Mouse (Mus musculus) lung, embryonic 14.5 days (tissue): Measurements from ENCODE around the gene Hs6st1. TPM values are rescaled to one million over a fixed set of nuclear protein-coding genes. Genes with fewer than 3 reads are reported as not detected.
A peak's percentile ranks its signal among the peaks of the same experiment; 100 is the strongest.

ENCODE experiments used
- ATAC-seq: fragments of 200-750 bp; cut with Nextera tagmentation; 2 replicates; pipeline ENCODE4 v1.8.0; 2017; ENCODE audit warnings: mild to moderate bottlenecking, moderate TSS enrichment, moderate library complexity; ENCODE audit not compliant: insufficient read depth
- DNase-seq: peaks from one replicate; pipeline ENCODE4 v3.0.0-alpha.2; 2015
- H3K27ac ChIP-seq: fragments of 300-500 bp; sonication (generic); 2 replicates; pipeline ENCODE4 v1.5.1; 2014; ENCODE audit warnings: low read depth, mild to moderate bottlenecking, moderate library complexity
- H3K27me3 ChIP-seq: fragments of 300-500 bp; sonication (generic); 2 replicates; pipeline ENCODE4 v1.6.1; 2014; ENCODE audit warnings: low read length, control low read depth; ENCODE audit not compliant: insufficient read depth
- H3K36me3 ChIP-seq: fragments of 300-500 bp; sonication (generic); 2 replicates; pipeline ENCODE4 v1.6.1; 2014; ENCODE audit warnings: control low read depth; ENCODE audit not compliant: insufficient read depth
- H3K4me1 ChIP-seq: fragments of 300-500 bp; sonication (generic); 2 replicates; pipeline ENCODE4 v1.6.1; 2014; ENCODE audit warnings: antibody characterized with exemption, control low read depth; ENCODE audit not compliant: insufficient read depth
- H3K4me2 ChIP-seq: fragments of 300-500 bp; sonication (generic); 2 replicates; pipeline ENCODE4 v1.6.1; 2014; ENCODE audit warnings: mild to moderate bottlenecking
- H3K4me3 ChIP-seq: fragments of 300-500 bp; sonication (generic); 2 replicates; pipeline ENCODE4 v1.5.1; 2014; ENCODE audit warnings: low read depth, low read length
- H3K9ac ChIP-seq: fragments of 300-500 bp; sonication (generic); 2 replicates; pipeline ENCODE4 v1.6.1; 2014
- H3K9me3 ChIP-seq: fragments of 300-500 bp; sonication (generic); 2 replicates; pipeline ENCODE4 v1.6.1; 2016; ENCODE audit warnings: low read depth, low read length, control low read depth
- CTCF ChIP-seq: IDR thresholded peaks from 2 replicates; pipeline ENCODE4 v1.5.1; 2016; ENCODE audit warnings: antibody characterized with exemption, low read depth
- WGBS: fragments of 180-500 bp; shearing (Covaris S2); extraction: QIAGEN DNeasy Blood & Tissue Kit; methylation state at CpG from one replicate; pipeline ENCODE4 v1.1.7; 2014; 5-methylcytosine and 5-hydroxymethylcytosine counted together
- polyA plus RNA-seq: library from polyadenylated mRNA; unstranded; fragments of >200 nt; fragmentation: Nextera tagmentation; extraction: Ambion mirVana; gene quantifications from 2 replicates; pipeline ENCODE4 v1.2.1, GENCODE M21; 2014

Hs6st1 gene
- polyA plus RNA-seq, 1 experiment from 2014 or later: 16.2 TPM

- H3K4me3 ChIP-seq: no peak overlapping the region
- H3K27ac ChIP-seq: 0 out of 2 replicates have a peak overlapping the region, but pooled peaks have one; percentile 11
- ATAC-seq (peak; percentile 53; the same call in 1 of the 2 replicates), DNase-seq (peak; percentile 29)
- H3K9ac ChIP-seq: no peak overlapping the region
- no peak for TF ChIP-seq CTCF
- WGBS: 71% methylated on average over 12 of the region's 12 CpGs
- no peaks in the 10 kb centered on the region for H3K9me3 ChIP-seq
- no peak overlapping the region for H3K4me2 ChIP-seq
- no peaks in the 10 kb centered on the region for H3K27me3 ChIP-seq
- H3K36me3 ChIP-seq: peaks cover 18% of the 10 kb centered on the region
- H3K4me1 ChIP-seq: no peaks in the 10 kb centered on the region
Observed at GRCm38 (mm10) chr1:36095423-36096272, 27.4 kb downstream of the Hs6st1 start.

GRCm38 (mm10) chr1:36098432-36098831, 30.2 kb downstream of the Hs6st1 start:
- Histone ChIP-seq H3K4me3 (no peak overlapping the region), H3K27me3 (no peaks in the 10 kb centered on the region), H3K9me3 (no peaks in the 10 kb centered on the region), H3K4me2 (no peak overlapping the region), H3K9ac (no peak overlapping the region), H3K4me1 (no peaks in the 10 kb centered on the region), H3K36me3 (peaks cover 29% of the 10 kb centered on the region), H3K27ac (no peak overlapping the region)
- ATAC-seq (no peak), DNase-seq (no peak)
- WGBS: 87% methylated on average over 4 of the region's 4 CpGs
- TF ChIP-seq CTCF: no peak

GRCm38 (mm10) chr1:36100371-36100770, 32.2 kb downstream of the Hs6st1 start:
- 71% methylated on average over 3 of the region's 3 CpGs for WGBS

GRCm38 (mm10) chr1:36105917-36106706, 37.9 kb downstream of the Hs6st1 start:
- no peak overlapping the region for H3K4me2 ChIP-seq
- DNase-seq: no peak
- no peak overlapping the region for H3K4me3 ChIP-seq
- H3K27ac ChIP-seq: no peak overlapping the region
- H3K4me1 ChIP-seq: no peaks in the 10 kb centered on the region
- ATAC-seq: no peak
- TF ChIP-seq CTCF: no peak
- H3K36me3 ChIP-seq: peaks cover 45% of the 10 kb centered on the region
- no peak overlapping the region for H3K9ac ChIP-seq
- WGBS: 85% methylated on average over 11 of the region's 11 CpGs
- H3K9me3 ChIP-seq: no peaks in the 10 kb centered on the region
- no peaks in the 10 kb centered on the region for H3K27me3 ChIP-seq

More at GRCm38 (mm10) chr1:36100371-36100770, 32.2 kb downstream of the Hs6st1 start:
- Histone ChIP-seq H3K27me3 (no peaks in the 10 kb centered on the region), H3K4me1 (no peaks in the 10 kb centered on the region), H3K4me2 (no peak overlapping the region), H3K4me3 (no peak overlapping the region), H3K36me3 (peaks cover 37% of the 10 kb centered on the region), H3K9ac (no peak overlapping the region), H3K27ac (no peak overlapping the region), H3K9me3 (no peaks in the 10 kb centered on the region)
- ATAC-seq: no peak
- no peak for DNase-seq
- no peak for TF ChIP-seq CTCF

- H3K4me3 ChIP-seq: no peak overlapping the region
- no peak for ATAC-seq
- H3K9ac ChIP-seq: no peak overlapping the region
- no peaks in the 10 kb centered on the region for H3K27me3 ChIP-seq
- no peak overlapping the region for H3K4me2 ChIP-seq
- no peaks in the 10 kb centered on the region for H3K4me1 ChIP-seq
- no peak for TF ChIP-seq CTCF
- peaks cover 18% of the 10 kb centered on the region for H3K36me3 ChIP-seq
- H3K9me3 ChIP-seq: no peaks in the 10 kb centered on the region
- WGBS: 85% methylated on average over 4 of the region's 4 CpGs
- DNase-seq: no peak
- H3K27ac ChIP-seq: no peak overlapping the region
Observed at GRCm38 (mm10) chr1:36109987-36110386, 41.8 kb downstream of the Hs6st1 start.

- no peak overlapping the region for H3K9ac ChIP-seq
- TF ChIP-seq CTCF: no peak
- ATAC-seq (no peak), DNase-seq (no peak)
- H3K4me1 ChIP-seq: no peaks in the 10 kb centered on the region
- H3K27ac ChIP-seq: no peak overlapping the region
- no peaks in the 10 kb centered on the region for H3K9me3 ChIP-seq
- WGBS: 85% methylated on average over 3 of the region's 3 CpGs
- no peak overlapping the region for H3K4me2 ChIP-seq
- no peaks in the 10 kb centered on the region for H3K27me3 ChIP-seq
- no peak overlapping the region for H3K4me3 ChIP-seq
- no peaks in the 10 kb centered on the region for H3K36me3 ChIP-seq
Observed at GRCm38 (mm10) chr1:36112665-36113064, 44.5 kb downstream of the Hs6st1 start.

GRCm38 (mm10) chr1:36113670-36114069, 45.5 kb downstream of the Hs6st1 start:
- no peak for ATAC-seq

More at GRCm38 (mm10) chr1:36113670-36114069, 45.5 kb downstream of the Hs6st1 start:
- Histone ChIP-seq H3K4me3 (no peak overlapping the region), H3K27me3 (no peaks in the 10 kb centered on the region), H3K36me3 (no peaks in the 10 kb centered on the region), H3K4me1 (no peaks in the 10 kb centered on the region), H3K4me2 (no peak overlapping the region), H3K27ac (no peak overlapping the region), H3K9ac (no peak overlapping the region), H3K9me3 (no peaks in the 10 kb centered on the region)
- DNase-seq: no peak
- WGBS: 73% methylated on average over 8 of the region's 8 CpGs
- TF ChIP-seq CTCF: no peak
